Mouse (Mus musculus): ENCODE results near the gene Exog. TPM values are rescaled to one million over a fixed set of nuclear protein-coding genes. Genes with fewer than 3 reads are reported as not detected.
A peak's percentile ranks its signal among the peaks of the same experiment; 100 is the strongest.

The Exog gene
- polyA plus RNA-seq, 1 experiment from 2014 or later = 27.8 TPM

DNA sequence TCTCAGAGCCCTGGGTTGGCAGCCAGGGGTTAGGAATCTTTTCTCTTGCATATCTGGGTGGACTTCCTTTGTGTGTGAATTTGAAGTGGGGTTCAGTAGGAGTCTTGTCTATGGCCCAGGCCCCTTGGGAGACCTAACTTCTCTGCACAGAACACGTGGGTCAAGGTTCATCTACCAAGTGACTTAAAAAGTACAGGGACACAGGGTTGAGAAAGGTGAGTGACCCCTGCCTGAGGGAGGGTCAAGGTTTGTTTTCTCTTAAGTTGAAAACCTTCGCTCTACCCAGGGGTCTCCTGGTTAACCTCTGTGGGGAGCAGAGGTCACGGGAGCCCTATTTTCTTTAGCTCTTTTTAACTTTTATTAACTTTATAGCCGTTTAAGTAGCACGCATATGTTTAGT is 34.9 kb upstream of the Exog start:
- H3K4me2 ChIP-seq (replicated peaks; ENCODE audit: low read depth, low read length) = no peak overlapping the region
- no peak overlapping the region for H3K9ac ChIP-seq (ENCODE audit: low read depth, low read length)
- no peaks in the 10 kb centered on the region for H3K27me3 ChIP-seq (ENCODE audit: control insufficient read depth, insufficient read depth, low read length)
- WGBS = 21% methylated on average over 5 of the region's 5 CpGs
- peak overlapping the region; percentile 65; the same call in 1 of the 2 replicates for H3K27ac ChIP-seq (ENCODE audit: low read depth, low read length)
- H3K4me3 ChIP-seq (ENCODE audit: low read length) = no peak overlapping the region
- peaks cover 33% of the 10 kb centered on the region for H3K4me1 ChIP-seq (ENCODE audit: control insufficient read depth, insufficient read depth, low read length)
- peaks cover 22% of the 10 kb centered on the region; the same call in 1 of the 2 replicates for H3K9me3 ChIP-seq (ENCODE audit: control insufficient read depth, low read length)
- peaks cover 2% of the 10 kb centered on the region; the same call in 1 of the 2 replicates for H3K36me3 ChIP-seq (ENCODE audit: control insufficient read depth, insufficient read depth, low read length)
- no peak for ATAC-seq (ENCODE audit: low FRiP score, low TSS enrichment)

GRCm38 (mm10) chr9:119418025-119418424 is 26.7 kb upstream of the Exog start:
- peak overlapping the region; percentile 55; the same call in 1 of the 2 replicates for H3K27ac ChIP-seq (ENCODE audit: low read depth, low read length)
- no peaks in the 10 kb centered on the region for H3K27me3 ChIP-seq (ENCODE audit: control insufficient read depth, insufficient read depth, low read length)
- ATAC-seq (ENCODE audit: low FRiP score, low TSS enrichment) = no peak
- WGBS = 69% methylated on average over 18 of the region's 18 CpGs
- H3K4me3 ChIP-seq (ENCODE audit: low read length) = no peak overlapping the region
- no peak overlapping the region for H3K9ac ChIP-seq (ENCODE audit: low read depth, low read length)
- no peak overlapping the region for H3K4me2 ChIP-seq (replicated peaks; ENCODE audit: low read depth, low read length)
- H3K4me1 ChIP-seq (ENCODE audit: control insufficient read depth, insufficient read depth, low read length) = 0 out of 2 replicates have a peak, but pooled peaks cover 5% of the 10 kb centered on the region
- H3K36me3 ChIP-seq (ENCODE audit: control insufficient read depth, insufficient read depth, low read length) = no peaks in the 10 kb centered on the region
- peaks cover 4% of the 10 kb centered on the region; the same call in 1 of the 2 replicates for H3K9me3 ChIP-seq (ENCODE audit: control insufficient read depth, low read length)

GRCm38 (mm10) chr9:119419852-119420438 is 24.8 kb upstream of the Exog start:
- no peak overlapping the region for H3K4me3 ChIP-seq (ENCODE audit: low read length)
- WGBS = 63% methylated on average over 12 of the region's 12 CpGs
- ATAC-seq (ENCODE audit: low FRiP score, low TSS enrichment) = no peak
- no peaks in the 10 kb centered on the region for H3K27me3 ChIP-seq (ENCODE audit: control insufficient read depth, insufficient read depth, low read length)
- H3K9ac ChIP-seq (ENCODE audit: low read depth, low read length) = no peak overlapping the region
- peaks cover 12% of the 10 kb centered on the region for H3K4me1 ChIP-seq (ENCODE audit: control insufficient read depth, insufficient read depth, low read length)
- no peaks in the 10 kb centered on the region for H3K9me3 ChIP-seq (ENCODE audit: control insufficient read depth, low read length)
- no peak overlapping the region for H3K4me2 ChIP-seq (replicated peaks; ENCODE audit: low read depth, low read length)
- H3K36me3 ChIP-seq (ENCODE audit: control insufficient read depth, insufficient read depth, low read length) = no peaks in the 10 kb centered on the region
- no peak overlapping the region for H3K27ac ChIP-seq (ENCODE audit: low read depth, low read length)

DNA sequence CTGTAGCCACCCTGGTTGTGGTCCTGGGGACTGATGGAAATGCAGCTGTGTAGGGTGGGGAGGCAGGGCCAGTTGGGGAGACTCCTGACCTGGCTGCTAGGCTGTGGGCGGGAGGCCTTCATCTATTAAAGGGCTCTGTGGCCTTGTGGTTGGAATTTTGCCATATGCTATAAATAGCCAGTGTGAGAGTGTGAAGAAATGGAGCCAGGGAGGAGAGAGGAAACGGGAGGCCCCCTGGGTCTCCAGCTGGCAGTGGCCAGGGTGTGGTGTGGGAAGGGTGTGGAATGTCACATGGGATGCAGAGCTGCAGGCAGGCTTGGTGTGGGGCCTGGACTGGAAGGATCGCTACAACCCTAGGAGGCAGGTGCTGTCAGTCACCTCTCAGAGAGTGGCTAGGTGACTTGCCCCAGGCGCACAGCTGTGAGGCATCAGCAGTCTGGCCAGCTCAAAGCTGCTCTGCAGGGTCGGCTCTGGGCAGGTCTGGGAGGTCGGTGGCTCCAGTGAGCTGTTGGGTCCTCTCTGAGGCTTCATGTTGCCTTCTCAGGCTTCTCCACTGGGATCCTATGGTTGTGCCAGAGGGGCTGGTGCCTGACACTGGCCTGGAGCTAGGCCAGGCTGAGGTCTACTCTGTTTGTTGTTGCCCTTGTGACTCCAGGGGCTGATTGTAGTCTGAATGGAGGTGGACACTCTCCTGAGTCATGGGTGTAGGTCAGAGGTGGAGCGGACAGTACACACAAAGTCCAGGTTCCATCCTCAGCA is 19.3 kb upstream of the Exog start:
- H3K27me3 ChIP-seq (ENCODE audit: control insufficient read depth, insufficient read depth, low read length) = no peaks in the 10 kb centered on the region
- H3K4me3 ChIP-seq (ENCODE audit: low read length) = no peak overlapping the region
- peaks cover 34% of the 10 kb centered on the region for H3K4me1 ChIP-seq (ENCODE audit: control insufficient read depth, insufficient read depth, low read length)
- peaks cover 26% of the 10 kb centered on the region for H3K36me3 ChIP-seq (ENCODE audit: control insufficient read depth, insufficient read depth, low read length)
- 24% methylated on average over 7 of the region's 7 CpGs for WGBS
- H3K27ac ChIP-seq (ENCODE audit: low read depth, low read length) = 0 out of 2 replicates have a peak overlapping the region, but pooled peaks have one; percentile 24
- peak; percentile 81 for ATAC-seq (ENCODE audit: low FRiP score, low TSS enrichment)
- no peak overlapping the region for H3K9ac ChIP-seq (ENCODE audit: low read depth, low read length)
- no peaks in the 10 kb centered on the region for H3K9me3 ChIP-seq (ENCODE audit: control insufficient read depth, low read length)
- H3K4me2 ChIP-seq (replicated peaks; ENCODE audit: low read depth, low read length) = 0 out of 2 replicates have a peak overlapping the region, but pooled peaks have one; percentile 0

DNA sequence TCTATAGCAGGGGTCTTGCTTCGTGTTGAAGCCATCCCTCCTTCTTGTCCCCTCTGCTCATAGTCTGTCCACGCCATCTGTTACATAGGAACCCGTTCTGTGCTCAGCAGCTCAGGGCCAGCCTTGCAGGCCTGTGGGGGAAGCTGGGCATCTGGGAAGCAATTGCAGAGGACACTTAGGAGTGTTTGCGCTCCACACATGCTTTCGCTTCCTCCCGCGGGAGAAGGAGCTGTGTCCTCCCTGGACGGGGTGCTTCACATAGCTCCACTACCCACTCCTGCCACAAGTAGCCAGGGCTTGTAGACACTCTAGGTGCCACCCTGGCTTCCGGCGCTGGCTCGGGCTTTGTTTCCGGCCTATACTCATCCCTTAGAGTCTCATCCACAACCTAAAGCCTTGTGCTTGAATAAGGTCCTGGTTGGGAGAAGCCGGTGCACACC is 18.7 kb upstream of the Exog start:
- Histone ChIP-seq H3K27ac (ENCODE audit: low read depth, low read length) (0 out of 2 replicates have a peak overlapping the region, but pooled peaks have one; percentile 14), H3K4me3 (ENCODE audit: low read length) (no peak overlapping the region), H3K4me2 (replicated peaks; ENCODE audit: low read depth, low read length) (no peak overlapping the region), H3K9ac (ENCODE audit: low read depth, low read length) (no peak overlapping the region), H3K36me3 (ENCODE audit: control insufficient read depth, insufficient read depth, low read length) (peaks cover 28% of the 10 kb centered on the region), H3K27me3 (ENCODE audit: control insufficient read depth, insufficient read depth, low read length) (no peaks in the 10 kb centered on the region), H3K9me3 (ENCODE audit: control insufficient read depth, low read length) (no peaks in the 10 kb centered on the region), H3K4me1 (ENCODE audit: control insufficient read depth, insufficient read depth, low read length) (peaks cover 34% of the 10 kb centered on the region)
- 90% methylated on average over 13 of the region's 13 CpGs for whole genome bisulfite sequencing
- ATAC-seq (ENCODE audit: low FRiP score, low TSS enrichment) = no peak

DNA sequence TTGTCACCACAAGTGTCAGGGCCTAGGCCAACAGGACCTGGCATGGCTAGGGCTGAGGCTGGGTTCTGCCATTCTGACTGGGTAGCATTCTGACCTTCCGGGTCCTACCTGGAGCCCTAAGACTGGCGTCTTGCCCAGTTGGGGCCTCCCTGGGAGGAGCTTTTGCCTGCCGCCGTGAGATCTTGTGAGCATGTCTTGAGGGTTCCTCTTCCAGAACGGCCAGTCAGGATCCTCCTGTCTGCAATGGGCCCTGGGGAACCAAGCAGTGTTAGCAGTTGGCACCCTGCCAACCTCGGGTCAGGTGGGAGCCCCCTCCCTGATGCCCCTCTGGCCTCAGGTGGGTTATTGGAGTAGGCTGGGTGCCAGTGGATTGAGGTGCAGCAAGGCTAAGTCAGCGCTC is 18.3 kb upstream of the Exog start:
- no peak overlapping the region for H3K27ac ChIP-seq (ENCODE audit: low read depth, low read length)
- H3K4me3 ChIP-seq (ENCODE audit: low read length) = no peak overlapping the region
- H3K4me2 ChIP-seq (replicated peaks; ENCODE audit: low read depth, low read length) = no peak overlapping the region
- peaks cover 34% of the 10 kb centered on the region for H3K4me1 ChIP-seq (ENCODE audit: control insufficient read depth, insufficient read depth, low read length)
- no peaks in the 10 kb centered on the region for H3K27me3 ChIP-seq (ENCODE audit: control insufficient read depth, insufficient read depth, low read length)
- WGBS = 64% methylated on average over 7 of the region's 7 CpGs
- no peaks in the 10 kb centered on the region for H3K9me3 ChIP-seq (ENCODE audit: control insufficient read depth, low read length)
- H3K36me3 ChIP-seq (ENCODE audit: control insufficient read depth, insufficient read depth, low read length) = peaks cover 31% of the 10 kb centered on the region
- no peak for ATAC-seq (ENCODE audit: low FRiP score, low TSS enrichment)
- H3K9ac ChIP-seq (ENCODE audit: low read depth, low read length) = no peak overlapping the region

DNA sequence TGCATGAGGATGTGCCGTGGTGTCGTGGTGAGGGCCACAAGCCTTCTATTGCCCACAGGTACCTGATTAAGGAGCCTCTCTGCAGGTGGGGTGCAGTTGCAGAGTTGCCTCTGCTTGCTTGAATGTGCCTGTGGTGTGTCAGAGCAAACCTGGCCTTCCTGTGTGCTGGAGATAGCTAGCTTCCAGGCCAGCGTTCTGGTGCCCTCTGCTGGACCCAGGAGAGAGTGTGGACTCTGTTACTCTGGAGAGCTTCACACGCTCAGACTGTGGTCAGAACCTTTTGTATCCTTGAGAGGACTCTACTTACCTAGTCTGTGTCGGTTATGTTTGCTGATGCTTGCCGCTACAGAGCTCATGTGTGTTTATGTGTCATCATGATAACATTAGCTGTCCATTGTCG is 14.4 kb upstream of the Exog start:
- peak; percentile 61 for ATAC-seq (ENCODE audit: low FRiP score, low TSS enrichment)
- Histone ChIP-seq H3K4me3 (ENCODE audit: low read length) (no peak overlapping the region), H3K36me3 (ENCODE audit: control insufficient read depth, insufficient read depth, low read length) (peaks cover 64% of the 10 kb centered on the region), H3K9ac (ENCODE audit: low read depth, low read length) (no peak overlapping the region), H3K4me2 (replicated peaks; ENCODE audit: low read depth, low read length) (no peak overlapping the region), H3K27me3 (ENCODE audit: control insufficient read depth, insufficient read depth, low read length) (no peaks in the 10 kb centered on the region), H3K4me1 (ENCODE audit: control insufficient read depth, insufficient read depth, low read length) (peaks cover 18% of the 10 kb centered on the region), H3K27ac (ENCODE audit: low read depth, low read length) (no peak overlapping the region), H3K9me3 (ENCODE audit: control insufficient read depth, low read length) (no peaks in the 10 kb centered on the region)
- 54% methylated on average over 7 of the region's 7 CpGs for WGBS

DNA sequence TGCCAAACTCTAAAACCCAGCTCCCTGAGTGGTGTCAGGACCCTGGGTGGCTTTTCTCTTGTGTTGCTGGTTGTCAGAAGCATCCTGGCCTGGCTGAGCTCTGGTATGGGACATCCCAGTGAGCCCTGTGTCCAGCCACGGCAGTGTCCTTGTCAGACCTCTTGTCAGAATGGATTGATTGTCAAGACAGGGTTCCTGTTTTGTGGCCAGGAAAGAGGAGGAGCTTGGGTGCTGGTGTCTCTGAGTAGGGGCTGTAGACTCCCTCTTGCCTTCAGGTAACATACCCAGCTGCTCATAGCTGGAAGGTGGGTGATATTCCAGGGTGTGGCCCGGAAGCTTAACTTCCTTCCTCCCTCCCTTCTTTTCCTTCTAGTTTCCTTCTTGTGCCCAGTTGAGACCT is 8.9 kb upstream of the Exog start:
- Histone ChIP-seq H3K27ac (ENCODE audit: low read depth, low read length) (no peak overlapping the region), H3K9me3 (ENCODE audit: control insufficient read depth, low read length) (no peaks in the 10 kb centered on the region), H3K27me3 (ENCODE audit: control insufficient read depth, insufficient read depth, low read length) (no peaks in the 10 kb centered on the region), H3K36me3 (ENCODE audit: control insufficient read depth, insufficient read depth, low read length) (peaks cover 73% of the 10 kb centered on the region), H3K4me2 (replicated peaks; ENCODE audit: low read depth, low read length) (no peak overlapping the region), H3K4me3 (ENCODE audit: low read length) (no peak overlapping the region), H3K4me1 (ENCODE audit: control insufficient read depth, insufficient read depth, low read length) (no peaks in the 10 kb centered on the region), H3K9ac (ENCODE audit: low read depth, low read length) (no peak overlapping the region)
- no peak for ATAC-seq (ENCODE audit: low FRiP score, low TSS enrichment)
- WGBS = 74% methylated on average over 2 of the region's 2 CpGs

- Histone ChIP-seq H3K9ac (ENCODE audit: low read depth, low read length) (no peak overlapping the region), H3K4me3 (ENCODE audit: low read length) (no peak overlapping the region), H3K9me3 (ENCODE audit: control insufficient read depth, low read length) (no peaks in the 10 kb centered on the region), H3K4me2 (replicated peaks; ENCODE audit: low read depth, low read length) (no peak overlapping the region), H3K27ac (ENCODE audit: low read depth, low read length) (no peak overlapping the region), H3K4me1 (ENCODE audit: control insufficient read depth, insufficient read depth, low read length) (no peaks in the 10 kb centered on the region), H3K27me3 (ENCODE audit: control insufficient read depth, insufficient read depth, low read length) (no peaks in the 10 kb centered on the region), H3K36me3 (ENCODE audit: control insufficient read depth, insufficient read depth, low read length) (peaks cover 55% of the 10 kb centered on the region)
- 94% methylated on average over 12 of the region's 12 CpGs for whole genome bisulfite sequencing
- no peak for ATAC-seq (ENCODE audit: low FRiP score, low TSS enrichment)
Observed at GRCm38 (mm10) chr9:119438065-119438464, 6.7 kb upstream of the Exog start.
